Mouse (Mus musculus) lung, embryonic 14.5 days (tissue): ENCODE data around the gene Med25. TPM values are rescaled to one million over a fixed set of nuclear protein-coding genes. Genes with fewer than 3 reads are reported as not detected.

Source experiments
- ATAC-seq: fragments of 200-750 bp; cut with Nextera tagmentation; 2 replicates; pipeline ENCODE4 v1.8.0; 2017; ENCODE audit warnings: mild to moderate bottlenecking, moderate TSS enrichment, moderate library complexity; ENCODE audit not compliant: insufficient read depth
- DNase-seq: peaks from one replicate; pipeline ENCODE4 v3.0.0-alpha.2; 2015
- H3K27ac ChIP-seq: fragments of 300-500 bp; sonication (generic); 2 replicates; pipeline ENCODE4 v1.5.1; 2014; ENCODE audit warnings: low read depth, mild to moderate bottlenecking, moderate library complexity
- H3K27me3 ChIP-seq: fragments of 300-500 bp; sonication (generic); 2 replicates; pipeline ENCODE4 v1.6.1; 2014; ENCODE audit warnings: low read length, control low read depth; ENCODE audit not compliant: insufficient read depth
- H3K36me3 ChIP-seq: fragments of 300-500 bp; sonication (generic); 2 replicates; pipeline ENCODE4 v1.6.1; 2014; ENCODE audit warnings: control low read depth; ENCODE audit not compliant: insufficient read depth
- H3K4me1 ChIP-seq: fragments of 300-500 bp; sonication (generic); 2 replicates; pipeline ENCODE4 v1.6.1; 2014; ENCODE audit warnings: antibody characterized with exemption, control low read depth; ENCODE audit not compliant: insufficient read depth
- H3K4me2 ChIP-seq: fragments of 300-500 bp; sonication (generic); 2 replicates; pipeline ENCODE4 v1.6.1; 2014; ENCODE audit warnings: mild to moderate bottlenecking
- H3K4me3 ChIP-seq: fragments of 300-500 bp; sonication (generic); 2 replicates; pipeline ENCODE4 v1.5.1; 2014; ENCODE audit warnings: low read depth, low read length
- H3K9ac ChIP-seq: fragments of 300-500 bp; sonication (generic); 2 replicates; pipeline ENCODE4 v1.6.1; 2014
- H3K9me3 ChIP-seq: fragments of 300-500 bp; sonication (generic); 2 replicates; pipeline ENCODE4 v1.6.1; 2016; ENCODE audit warnings: low read depth, low read length, control low read depth
- CTCF ChIP-seq: IDR thresholded peaks from 2 replicates; pipeline ENCODE4 v1.5.1; 2016; ENCODE audit warnings: antibody characterized with exemption, low read depth
- WGBS: fragments of 180-500 bp; shearing (Covaris S2); extraction: QIAGEN DNeasy Blood & Tissue Kit; methylation state at CpG from one replicate; pipeline ENCODE4 v1.1.7; 2014; 5-methylcytosine and 5-hydroxymethylcytosine counted together
- polyA plus RNA-seq: library from polyadenylated mRNA; unstranded; fragments of >200 nt; fragmentation: Nextera tagmentation; extraction: Ambion mirVana; gene quantifications from 2 replicates; pipeline ENCODE4 v1.2.1, GENCODE M21; 2014

The Med25 gene
- polyA plus RNA-seq, 1 experiment from 2014 or later, result 79.5 TPM

- no peak overlapping the region for H3K4me3 ChIP-seq
- no peaks in the 10 kb centered on the region for H3K9me3 ChIP-seq
- TF ChIP-seq CTCF, result no peak
- H3K27me3 ChIP-seq, result no peaks in the 10 kb centered on the region
- no peak overlapping the region for H3K27ac ChIP-seq
- peaks cover 26% of the 10 kb centered on the region; the same call in 1 of the 2 replicates for H3K36me3 ChIP-seq
- H3K9ac ChIP-seq, result no peak overlapping the region
- peak overlapping the region; percentile 76; the same call in 1 of the 2 replicates for H3K4me2 ChIP-seq
- ATAC-seq (no peak), DNase-seq (no peak)
- H3K4me1 ChIP-seq, result peaks cover 28% of the 10 kb centered on the region
- WGBS, result 91% methylated on average over 12 of the region's 12 CpGs
Measured at GRCm38 (mm10) chr7:44851625-44852234, 40.8 kb downstream of the Med25 start.

DNA sequence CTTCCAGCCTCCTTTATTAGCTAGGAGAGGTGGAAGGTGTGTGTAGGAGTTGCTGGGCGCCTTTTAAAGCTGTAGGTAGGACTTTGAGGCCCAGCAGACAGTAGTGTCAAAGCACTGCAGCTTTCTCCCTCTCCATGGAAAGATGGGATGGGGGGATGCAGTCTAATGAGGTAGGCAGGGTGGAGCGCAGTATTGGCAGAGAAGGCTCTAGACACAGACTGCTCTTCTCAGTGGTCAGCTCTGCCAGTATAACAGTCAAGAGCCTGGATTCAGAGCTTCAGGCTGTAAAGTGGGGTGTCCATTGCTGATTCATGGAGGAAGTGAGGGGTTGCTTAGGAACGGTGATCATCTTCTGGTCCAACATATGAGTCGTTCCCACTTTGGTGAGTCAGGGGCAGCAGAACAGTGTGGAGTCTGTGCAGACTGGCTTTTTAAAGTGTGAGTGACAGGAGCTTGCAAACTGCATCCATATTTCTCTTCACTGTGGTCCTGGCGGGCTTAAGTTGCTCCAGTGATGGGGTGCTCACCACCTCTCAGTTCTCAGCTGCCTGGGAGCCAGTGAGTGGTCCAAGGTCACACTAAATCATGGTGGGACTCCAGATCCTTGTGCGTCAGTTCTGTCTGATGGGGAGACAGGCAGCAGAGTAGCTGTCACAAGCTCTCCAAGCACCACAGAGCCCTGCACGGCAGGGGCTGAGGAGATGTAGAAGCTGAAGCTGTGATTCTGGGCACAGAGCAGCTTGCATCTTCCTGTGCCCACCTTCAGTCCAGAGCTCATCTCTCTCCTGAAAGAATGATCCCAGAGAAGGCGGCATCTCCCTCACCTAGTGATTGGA lies 41.5 kb downstream of the Med25 start:
- H3K4me1 ChIP-seq, result peaks cover 24% of the 10 kb centered on the region
- H3K27me3 ChIP-seq, result no peaks in the 10 kb centered on the region
- H3K4me2 ChIP-seq, result peak overlapping the region; percentile 76
- peak overlapping the region; percentile 84 for H3K9ac ChIP-seq
- H3K27ac ChIP-seq, result peak overlapping the region; percentile 98; the same call in 1 of the 2 replicates
- WGBS, result 74% methylated on average over 8 of the region's 8 CpGs
- H3K9me3 ChIP-seq, result no peaks in the 10 kb centered on the region
- ATAC-seq (no peak), DNase-seq (no peak)
- peak overlapping the region; percentile 83 for H3K4me3 ChIP-seq
- H3K36me3 ChIP-seq, result peaks cover 33% of the 10 kb centered on the region
- no peak for TF ChIP-seq CTCF

DNA sequence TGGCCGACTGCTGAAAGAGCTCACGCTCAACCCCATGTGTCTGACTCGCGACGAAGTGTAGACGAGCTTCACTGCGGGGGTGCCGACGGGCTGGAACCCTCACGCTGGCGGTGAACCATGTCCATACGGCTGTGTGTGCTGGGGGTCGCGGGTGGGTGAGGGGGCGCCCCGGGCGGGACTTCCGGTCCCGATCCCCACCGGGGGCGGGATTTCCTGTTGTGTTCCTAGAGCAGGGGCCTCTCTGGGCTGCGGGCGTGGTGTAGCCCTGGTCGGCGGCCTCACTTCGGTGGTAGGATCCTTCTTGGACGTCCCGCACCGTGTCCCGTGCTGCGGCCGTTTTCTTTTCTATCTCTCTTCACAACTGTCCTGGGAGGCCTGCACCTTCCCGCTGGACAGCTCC lies 42.4 kb downstream of the Med25 start:
- H3K4me3 ChIP-seq, result peak overlapping the region; percentile 83
- peak overlapping the region; percentile 84 for H3K9ac ChIP-seq
- peaks cover 22% of the 10 kb centered on the region for H3K4me1 ChIP-seq
- ATAC-seq, result peak; percentile 52
- peaks cover 42% of the 10 kb centered on the region for H3K36me3 ChIP-seq
- peak overlapping the region; percentile 76 for H3K4me2 ChIP-seq
- WGBS, result under 1% methylated on average over 33 of the region's 33 CpGs
- peak; percentile 90 for DNase-seq
- no peaks in the 10 kb centered on the region for H3K27me3 ChIP-seq
- no peak for TF ChIP-seq CTCF
- H3K27ac ChIP-seq, result peak overlapping the region; percentile 98
- H3K9me3 ChIP-seq, result no peaks in the 10 kb centered on the region

GRCm38 (mm10) chr7:44849416-44850111 lies 42.9 kb downstream of the Med25 start:
- H3K4me1 ChIP-seq, result peaks cover 17% of the 10 kb centered on the region
- peak; percentile 60 for ATAC-seq
- WGBS, result under 1% methylated on average over 41 of the region's 41 CpGs

DNA sequence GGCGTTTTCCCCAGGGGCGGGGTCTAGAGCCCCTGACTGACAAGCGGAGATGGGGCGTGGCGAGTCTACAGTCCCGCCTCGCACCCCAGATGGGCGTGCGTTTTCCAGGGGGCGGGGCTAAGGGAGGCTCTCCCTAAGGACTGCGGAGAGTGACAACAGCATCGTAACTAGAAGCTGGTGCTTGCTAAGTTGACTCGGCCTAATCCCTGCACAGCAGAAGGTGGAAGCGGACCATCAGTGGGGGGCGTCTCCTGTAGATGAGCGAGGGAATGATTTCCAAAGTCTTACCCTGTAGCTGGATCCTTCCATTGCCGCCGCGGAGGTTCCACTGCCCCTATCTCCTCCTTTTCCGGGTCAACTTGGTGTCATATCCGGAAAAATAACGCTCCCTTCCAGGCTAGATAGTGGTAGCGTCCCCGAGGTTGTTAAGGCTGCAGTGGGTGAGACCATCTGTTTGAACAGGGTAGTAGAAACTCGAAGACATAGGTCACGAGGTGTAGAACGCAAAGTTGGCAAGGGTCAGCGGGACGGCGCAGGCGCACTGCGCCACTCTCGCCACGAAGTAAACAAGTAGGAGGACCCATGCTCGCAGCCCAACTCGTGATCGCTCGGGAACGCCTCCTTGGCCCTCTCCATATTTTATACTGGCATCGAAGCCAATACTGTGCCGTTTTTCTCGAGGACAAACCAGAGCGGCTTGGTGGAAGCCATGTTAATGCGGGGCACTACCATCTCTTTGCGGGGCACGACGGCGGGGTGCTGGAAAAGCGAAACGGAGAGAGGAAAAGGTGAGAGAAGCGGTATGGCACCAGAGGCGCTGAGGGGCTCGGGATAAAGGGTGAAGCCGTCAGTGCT lies 43.7 kb downstream of the Med25 start, which contains the start of the genes Akt1s1 and Tbc1d17:
Gene Akt1s1 (plus strand): TSS at position 431 of the 855 bp plus-strand sequence.
Gene Tbc1d17 (minus strand): TSS at position 519 of the 855 bp plus-strand sequence.
- ATAC-seq (peak; percentile 84), DNase-seq (peak; percentile 99)
- H3K4me1 ChIP-seq, result peaks cover 12% of the 10 kb centered on the region
- peak within 1 kb of the TSS; percentile 83 for H3K4me3 ChIP-seq
- WGBS, result under 1% methylated on average over 54 of the region's 54 CpGs
- H3K36me3 ChIP-seq, result peaks cover 53% of the 10 kb centered on the region
- peak within 1 kb of the TSS; percentile 76 for H3K4me2 ChIP-seq
- H3K27ac ChIP-seq, result peak within 1 kb of the TSS; percentile 98
- no peaks in the 10 kb centered on the region for H3K27me3 ChIP-seq
- TF ChIP-seq CTCF, result no peak
- H3K9me3 ChIP-seq, result no peaks in the 10 kb centered on the region
- H3K9ac ChIP-seq, result peak within 1 kb of the TSS; percentile 84

More at GRCm38 (mm10) chr7:44849416-44850111, 42.9 kb downstream of the Med25 start:
- Histone ChIP-seq H3K4me2 (peak overlapping the region; percentile 76), H3K4me3 (peak overlapping the region; percentile 83), H3K9me3 (no peaks in the 10 kb centered on the region), H3K9ac (peak overlapping the region; percentile 84), H3K27ac (peak overlapping the region; percentile 98), H3K36me3 (peaks cover 48% of the 10 kb centered on the region), H3K27me3 (no peaks in the 10 kb centered on the region)
- no peak for TF ChIP-seq CTCF
- peak; percentile 96 for DNase-seq

DNA sequence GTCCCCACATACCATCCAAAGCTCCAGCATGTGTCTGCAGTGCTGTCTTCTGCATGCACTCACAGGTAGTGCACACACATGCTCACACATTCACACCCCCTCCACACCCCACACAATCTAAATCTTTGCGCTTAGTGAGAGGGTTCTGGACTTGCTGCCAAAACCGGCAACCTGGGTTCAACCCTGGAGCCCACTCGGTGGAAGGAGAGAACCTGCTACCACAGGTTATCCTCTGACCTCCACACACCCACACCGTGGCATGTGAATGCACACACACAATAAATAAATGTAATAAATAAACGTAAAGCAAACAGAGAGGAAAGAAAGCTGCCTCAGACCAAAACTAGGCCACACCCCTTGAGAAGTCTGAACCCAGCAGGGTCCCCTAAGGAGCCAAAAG lies 44.7 kb downstream of the Med25 start:
- peak overlapping the region; percentile 6; the same call in 1 of the 2 replicates for H3K27ac ChIP-seq
- peak overlapping the region; percentile 76 for H3K4me2 ChIP-seq
- H3K4me1 ChIP-seq, result peaks cover 7% of the 10 kb centered on the region; the same call in 1 of the 2 replicates
- H3K36me3 ChIP-seq, result peaks cover 54% of the 10 kb centered on the region
- 64% methylated on average over 5 of the region's 5 CpGs for WGBS
- H3K4me3 ChIP-seq, result peak overlapping the region; percentile 83
- ATAC-seq (no peak), DNase-seq (no peak)
- no peaks in the 10 kb centered on the region for H3K27me3 ChIP-seq
- H3K9me3 ChIP-seq, result no peaks in the 10 kb centered on the region
- no peak for TF ChIP-seq CTCF
- H3K9ac ChIP-seq, result peak overlapping the region; percentile 43
